Mouse (Mus musculus) layer of hippocampus, adult 18-20 months (tissue): Measurements from ENCODE around the gene Kcng1. TPM values are rescaled to one million over a fixed set of nuclear protein-coding genes. Genes with fewer than 3 reads are reported as not detected.

Experiments used
- DNase-seq, 2 experiments: peaks; one replicate each; pipeline ENCODE4 v3.0.0; 2022; ENCODE audit warnings: low spot score in 2 of 2
- total RNA-seq, 2 experiments: library from RNA; stranded (reverse); gene quantifications; 2 replicates each; pipeline ENCODE4 v1.2.3; 2021

The Kcng1 gene
- total RNA-seq, 2 experiments from 2014 or later, result 43.9 to 51.6 TPM

DNA sequence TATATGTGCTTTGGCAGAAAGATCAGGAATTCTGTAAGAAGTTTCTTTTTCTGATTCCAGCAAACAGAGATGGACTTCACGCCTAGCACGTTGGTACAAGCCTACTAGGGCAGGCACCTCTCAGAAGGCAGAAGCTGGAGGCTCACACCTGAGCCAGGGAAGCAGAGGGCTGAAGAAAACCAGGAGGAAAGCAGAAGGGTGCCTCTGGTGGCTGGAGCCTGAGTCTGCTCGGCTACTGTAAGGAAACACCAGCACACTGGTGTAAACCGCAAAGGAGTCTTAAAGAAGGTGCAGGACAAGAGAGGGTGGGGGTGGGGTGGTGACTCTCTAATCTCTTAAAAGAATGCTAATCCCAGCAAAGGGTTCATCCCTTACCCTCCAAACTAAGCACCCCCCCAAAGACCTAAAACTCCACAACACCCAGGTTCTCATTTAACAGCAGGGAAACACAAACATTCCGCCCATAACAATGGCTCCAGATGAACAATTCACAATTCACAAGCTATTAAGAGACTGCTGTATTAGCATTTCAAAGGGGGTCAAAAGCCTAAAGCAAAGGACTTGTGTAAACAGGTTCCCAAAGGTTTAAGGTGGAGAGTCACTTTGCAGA is 67.6 kb downstream of the Kcng1 start:
- DNase-seq, result no peak

Other genes with a start within 250 kb of the Kcng1 start
- gene Pard6b, start 200.7 kb downstream of the Kcng1 start, total RNA-seq, result 1 to 10 TPM; 4.0 to 5.0 TPM
- gene Adnp, start 74.6 kb downstream of the Kcng1 start, total RNA-seq, result 10 to 100 TPM; 82.7 to 90.3 TPM
- gene Gm20716, start 51.4 kb downstream of the Kcng1 start, total RNA-seq, result 10 to 100 TPM; 24.7 to 31.3 TPM
- 10 to 100 TPM; 68.3 to 74.5 TPM for gene Dpm1, start 51.1 kb downstream of the Kcng1 start, total RNA-seq
- 10 to 100 TPM; 18.1 to 18.2 TPM for gene Mocs3, start 51.1 kb downstream of the Kcng1 start, total RNA-seq